Mouse (Mus musculus): ENCODE measurements at regions not wholly inside any gene's neighbourhood (a gene's known extent, or its start where the extent isn't known, plus 50 kb on each side); places are given as distances from the start of the nearest gene placed in this dataset.

GRCm38 (mm10) chr14:48815231-48815728 lies 141.7 kb upstream of the Otx2 start:
- TF ChIP-seq POLR2A (IDR thresholded peaks at IDR 0.05; ENCODE audit: borderline replicate concordance, extremely low read depth, insufficient read depth, insufficient read length) = no peak
- H3K9ac ChIP-seq (ENCODE audit: low read depth, low read length, severe bottlenecking) = no peak overlapping the region
- H3K27me3 ChIP-seq (ENCODE audit: control insufficient read depth, insufficient read depth, low read length) = no peaks in the 10 kb centered on the region
- H3K27ac ChIP-seq (replicated peaks; ENCODE audit: low read depth, low read length) = no peak overlapping the region
- H3K4me2 ChIP-seq (replicated peaks; ENCODE audit: low read depth, low read length, severe bottlenecking) = no peak overlapping the region
- no peaks in the 10 kb centered on the region for H3K36me3 ChIP-seq (ENCODE audit: control insufficient read depth, insufficient read depth, low read length)
- ATAC-seq (ENCODE audit: low FRiP score, low read depth) (no peak), DNase-seq (ENCODE audit: low spot score) (no peak)
- no peaks in the 10 kb centered on the region for H3K4me1 ChIP-seq (ENCODE audit: control insufficient read depth, insufficient read depth, low read length)
- H3K4me3 ChIP-seq (replicated peaks; ENCODE audit: low read length) = no peak overlapping the region
- WGBS = 42% methylated on average over 8 of the region's 8 CpGs
- H3K9me3 ChIP-seq (ENCODE audit: control insufficient read depth, low read length) = no peaks in the 10 kb centered on the region

- Histone ChIP-seq H3K36me3 (ENCODE audit: control insufficient read depth, insufficient read depth, low read length) (no peaks in the 10 kb centered on the region), H3K4me3 (replicated peaks; ENCODE audit: low read length) (no peak overlapping the region), H3K27ac (replicated peaks; ENCODE audit: low read depth, low read length) (no peak overlapping the region), H3K4me2 (replicated peaks; ENCODE audit: low read depth, low read length, severe bottlenecking) (no peak overlapping the region), H3K4me1 (ENCODE audit: control insufficient read depth, insufficient read depth, low read length) (no peaks in the 10 kb centered on the region), H3K27me3 (ENCODE audit: control insufficient read depth, insufficient read depth, low read length) (no peaks in the 10 kb centered on the region), H3K9me3 (ENCODE audit: control insufficient read depth, low read length) (no peaks in the 10 kb centered on the region), H3K9ac (ENCODE audit: low read depth, low read length, severe bottlenecking) (no peak overlapping the region)
- DNase-seq (ENCODE audit: low spot score) (no peak), ATAC-seq (ENCODE audit: low FRiP score, low read depth) (no peak)
- 87% methylated on average over 11 of the region's 11 CpGs for WGBS
- TF ChIP-seq POLR2A (IDR thresholded peaks at IDR 0.05; ENCODE audit: borderline replicate concordance, extremely low read depth, insufficient read depth, insufficient read length) = no peak
These were observed 139.3 kb upstream of the Otx2 start for GRCm38 (mm10) chr14:48812741-48813495.

GRCm38 (mm10) chr14:48804098-48804497 lies 130.5 kb upstream of the Otx2 start:
- no peaks in the 10 kb centered on the region for H3K4me1 ChIP-seq (ENCODE audit: control insufficient read depth, insufficient read depth, low read length)
- DNase-seq (ENCODE audit: low spot score) (no peak), ATAC-seq (ENCODE audit: low FRiP score, low read depth) (no peak)
- H3K9ac ChIP-seq (ENCODE audit: low read depth, low read length, severe bottlenecking) = no peak overlapping the region
- no peak for TF ChIP-seq POLR2A (IDR thresholded peaks at IDR 0.05; ENCODE audit: borderline replicate concordance, extremely low read depth, insufficient read depth, insufficient read length)
- no peak overlapping the region for H3K4me3 ChIP-seq (replicated peaks; ENCODE audit: low read length)
- no peaks in the 10 kb centered on the region for H3K9me3 ChIP-seq (ENCODE audit: control insufficient read depth, low read length)
- WGBS = 92% methylated on average over 4 of the region's 4 CpGs
- no peak overlapping the region for H3K27ac ChIP-seq (replicated peaks; ENCODE audit: low read depth, low read length)
- no peaks in the 10 kb centered on the region; the same call in 1 of the 2 replicates for H3K27me3 ChIP-seq (ENCODE audit: control insufficient read depth, insufficient read depth, low read length)
- no peak overlapping the region for H3K4me2 ChIP-seq (replicated peaks; ENCODE audit: low read depth, low read length, severe bottlenecking)
- H3K36me3 ChIP-seq (ENCODE audit: control insufficient read depth, insufficient read depth, low read length) = no peaks in the 10 kb centered on the region

GRCm38 (mm10) chr14:48801283-48801682 lies 127.7 kb upstream of the Otx2 start:
- Histone ChIP-seq H3K36me3 (ENCODE audit: control insufficient read depth, insufficient read depth, low read length) (no peaks in the 10 kb centered on the region), H3K4me2 (replicated peaks; ENCODE audit: low read depth, low read length, severe bottlenecking) (no peak overlapping the region; the same call in 1 of the 2 replicates), H3K27ac (replicated peaks; ENCODE audit: low read depth, low read length) (no peak overlapping the region), H3K4me1 (ENCODE audit: control insufficient read depth, insufficient read depth, low read length) (no peaks in the 10 kb centered on the region), H3K4me3 (replicated peaks; ENCODE audit: low read length) (no peak overlapping the region), H3K27me3 (ENCODE audit: control insufficient read depth, insufficient read depth, low read length) (no peaks in the 10 kb centered on the region; the same call in 1 of the 2 replicates), H3K9ac (ENCODE audit: low read depth, low read length, severe bottlenecking) (no peak overlapping the region), H3K9me3 (ENCODE audit: control insufficient read depth, low read length) (no peaks in the 10 kb centered on the region)
- WGBS = 45% methylated on average over 14 of the region's 14 CpGs
- ATAC-seq (ENCODE audit: low FRiP score, low read depth) (no peak), DNase-seq (ENCODE audit: low spot score) (no peak)
- no peak for TF ChIP-seq POLR2A (IDR thresholded peaks at IDR 0.05; ENCODE audit: borderline replicate concordance, extremely low read depth, insufficient read depth, insufficient read length)

GRCm38 (mm10) chr14:48800857-48801256 lies 127.2 kb upstream of the Otx2 start:
- Histone ChIP-seq H3K9ac (ENCODE audit: low read depth, low read length, severe bottlenecking) (no peak overlapping the region), H3K36me3 (ENCODE audit: control insufficient read depth, insufficient read depth, low read length) (no peaks in the 10 kb centered on the region), H3K4me3 (replicated peaks; ENCODE audit: low read length) (no peak overlapping the region), H3K27me3 (ENCODE audit: control insufficient read depth, insufficient read depth, low read length) (no peaks in the 10 kb centered on the region; the same call in 1 of the 2 replicates), H3K9me3 (ENCODE audit: control insufficient read depth, low read length) (no peaks in the 10 kb centered on the region), H3K27ac (replicated peaks; ENCODE audit: low read depth, low read length) (no peak overlapping the region), H3K4me2 (replicated peaks; ENCODE audit: low read depth, low read length, severe bottlenecking) (no peak overlapping the region; the same call in 1 of the 2 replicates), H3K4me1 (ENCODE audit: control insufficient read depth, insufficient read depth, low read length) (no peaks in the 10 kb centered on the region)
- ATAC-seq (ENCODE audit: low FRiP score, low read depth) = no peak
- DNase-seq (ENCODE audit: low spot score) = no peak
- no peak for TF ChIP-seq POLR2A (IDR thresholded peaks at IDR 0.05; ENCODE audit: borderline replicate concordance, extremely low read depth, insufficient read depth, insufficient read length)
- 30% methylated on average over 5 of the region's 5 CpGs for WGBS

Measured in limb, embryonic 14.5 days (tissue).